Mouse (Mus musculus): ENCODE measurements around the gene Loxl3. TPM values are rescaled to one million over a fixed set of nuclear protein-coding genes. Genes with fewer than 3 reads are reported as not detected.

The Loxl3 gene
- polyA plus RNA-seq, 1 experiment from 2014 or later, result 6.6 TPM

GRCm38 (mm10) chr6:83020121-83020520 lies 13.9 kb upstream of the Loxl3 start:
- no peaks in the 10 kb centered on the region for H3K4me1 ChIP-seq (replicated peaks)
- H3K9ac ChIP-seq, result no peak overlapping the region
- H3K9me3 ChIP-seq, result no peaks in the 10 kb centered on the region
- WGBS, result 88% methylated on average over 6 of the region's 6 CpGs
- H3K27me3 ChIP-seq, result no peaks in the 10 kb centered on the region
- no peak overlapping the region for H3K27ac ChIP-seq (replicated peaks)
- ATAC-seq (ENCODE audit: low FRiP score, low read depth), result no peak
- H3K36me3 ChIP-seq, result no peaks in the 10 kb centered on the region
- H3K4me2 ChIP-seq, result no peak overlapping the region
- H3K4me3 ChIP-seq, result no peak overlapping the region

- Histone ChIP-seq H3K9ac (no peak overlapping the region), H3K9me3 (no peaks in the 10 kb centered on the region), H3K36me3 (no peaks in the 10 kb centered on the region), H3K4me2 (no peak overlapping the region), H3K4me1 (replicated peaks) (no peaks in the 10 kb centered on the region), H3K27me3 (no peaks in the 10 kb centered on the region), H3K27ac (replicated peaks) (no peak overlapping the region), H3K4me3 (no peak overlapping the region)
- WGBS, result 80% methylated on average over 4 of the region's 4 CpGs
- ATAC-seq (ENCODE audit: low FRiP score, low read depth), result no peak
These were observed 13.0 kb upstream of the Loxl3 start for GRCm38 (mm10) chr6:83020836-83021593.

- ATAC-seq (ENCODE audit: low FRiP score, low read depth), result no peak
- H3K36me3 ChIP-seq, result no peaks in the 10 kb centered on the region
- H3K4me2 ChIP-seq, result no peak overlapping the region
- 86% methylated on average over 9 of the region's 9 CpGs for WGBS
- H3K4me1 ChIP-seq (replicated peaks), result no peaks in the 10 kb centered on the region
- no peaks in the 10 kb centered on the region for H3K9me3 ChIP-seq
- H3K9ac ChIP-seq, result no peak overlapping the region
- no peak overlapping the region for H3K4me3 ChIP-seq
- no peaks in the 10 kb centered on the region for H3K27me3 ChIP-seq
- H3K27ac ChIP-seq (replicated peaks), result no peak overlapping the region
These were observed 11.0 kb upstream of the Loxl3 start for GRCm38 (mm10) chr6:83023008-83023407.

GRCm38 (mm10) chr6:83023786-83024185 lies 10.2 kb upstream of the Loxl3 start:
- H3K36me3 ChIP-seq, result no peaks in the 10 kb centered on the region
- ATAC-seq (ENCODE audit: low FRiP score, low read depth), result no peak
- no peaks in the 10 kb centered on the region for H3K9me3 ChIP-seq
- H3K4me3 ChIP-seq, result no peak overlapping the region
- no peaks in the 10 kb centered on the region for H3K4me1 ChIP-seq (replicated peaks)
- no peak overlapping the region for H3K27ac ChIP-seq (replicated peaks)
- WGBS, result 94% methylated on average over 2 of the region's 2 CpGs
- H3K9ac ChIP-seq, result no peak overlapping the region
- no peak overlapping the region for H3K4me2 ChIP-seq
- no peaks in the 10 kb centered on the region for H3K27me3 ChIP-seq

- no peak for ATAC-seq (ENCODE audit: low FRiP score, low read depth)
- Histone ChIP-seq H3K4me1 (replicated peaks) (no peaks in the 10 kb centered on the region), H3K4me3 (no peak overlapping the region), H3K4me2 (no peak overlapping the region), H3K36me3 (no peaks in the 10 kb centered on the region), H3K27me3 (no peaks in the 10 kb centered on the region), H3K9ac (no peak overlapping the region), H3K27ac (replicated peaks) (no peak overlapping the region), H3K9me3 (no peaks in the 10 kb centered on the region)
- WGBS, result 64% methylated on average over 4 of the region's 4 CpGs
These were observed 9.6 kb upstream of the Loxl3 start for GRCm38 (mm10) chr6:83024421-83024820.

- peaks cover 4% of the 10 kb centered on the region; the same call in 1 of the 2 replicates for H3K27me3 ChIP-seq
- H3K36me3 ChIP-seq, result no peaks in the 10 kb centered on the region
- H3K9me3 ChIP-seq, result no peaks in the 10 kb centered on the region
- H3K9ac ChIP-seq, result no peak overlapping the region
- no peak overlapping the region for H3K4me2 ChIP-seq
- H3K27ac ChIP-seq (replicated peaks), result no peak overlapping the region
- 90% methylated on average over 4 of the region's 4 CpGs for WGBS
- no peak for ATAC-seq (ENCODE audit: low FRiP score, low read depth)
- no peaks in the 10 kb centered on the region for H3K4me1 ChIP-seq (replicated peaks)
- H3K4me3 ChIP-seq, result no peak overlapping the region
These were observed 8.8 kb upstream of the Loxl3 start for GRCm38 (mm10) chr6:83025221-83025620.

- H3K27me3 ChIP-seq, result peaks cover 24% of the 10 kb centered on the region
- H3K9me3 ChIP-seq, result no peaks in the 10 kb centered on the region
- H3K4me3 ChIP-seq, result no peak overlapping the region
- no peak for ATAC-seq (ENCODE audit: low FRiP score, low read depth)
- no peak overlapping the region for H3K9ac ChIP-seq
- 67% methylated on average over 8 of the region's 8 CpGs for WGBS
- peaks cover 3% of the 10 kb centered on the region for H3K4me1 ChIP-seq (replicated peaks)
- H3K4me2 ChIP-seq, result no peak overlapping the region
- no peak overlapping the region for H3K27ac ChIP-seq (replicated peaks)
- no peaks in the 10 kb centered on the region for H3K36me3 ChIP-seq
These were observed 6.7 kb upstream of the Loxl3 start for GRCm38 (mm10) chr6:83027293-83027692.

- H3K27me3 ChIP-seq, result peaks cover 25% of the 10 kb centered on the region
- no peaks in the 10 kb centered on the region for H3K9me3 ChIP-seq
- WGBS, result 60% methylated on average over 8 of the region's 9 CpGs
- no peak overlapping the region for H3K4me2 ChIP-seq
- no peak for ATAC-seq (ENCODE audit: low FRiP score, low read depth)
- H3K4me3 ChIP-seq, result no peak overlapping the region
- no peaks in the 10 kb centered on the region for H3K36me3 ChIP-seq
- no peak overlapping the region for H3K9ac ChIP-seq
- peaks cover 7% of the 10 kb centered on the region for H3K4me1 ChIP-seq (replicated peaks)
- H3K27ac ChIP-seq (replicated peaks), result no peak overlapping the region
These were observed 6.3 kb upstream of the Loxl3 start for GRCm38 (mm10) chr6:83027706-83028105.

- Histone ChIP-seq H3K9ac (no peak overlapping the region), H3K9me3 (no peaks in the 10 kb centered on the region), H3K27ac (replicated peaks) (no peak overlapping the region), H3K4me3 (no peak overlapping the region), H3K36me3 (no peaks in the 10 kb centered on the region), H3K4me2 (no peak overlapping the region), H3K4me1 (replicated peaks) (peaks cover 21% of the 10 kb centered on the region), H3K27me3 (peaks cover 36% of the 10 kb centered on the region)
- ATAC-seq (ENCODE audit: low FRiP score, low read depth), result no peak
- WGBS, result 22% methylated on average over 10 of the region's 10 CpGs
These were observed 4.2 kb upstream of the Loxl3 start for GRCm38 (mm10) chr6:83029777-83030176.

- no peak overlapping the region for H3K4me2 ChIP-seq
- H3K4me3 ChIP-seq, result no peak overlapping the region
- WGBS, result 66% methylated on average over 7 of the region's 7 CpGs
- H3K36me3 ChIP-seq, result no peaks in the 10 kb centered on the region
- H3K27me3 ChIP-seq, result peaks cover 43% of the 10 kb centered on the region
- no peak overlapping the region for H3K9ac ChIP-seq
- no peak for ATAC-seq (ENCODE audit: low FRiP score, low read depth)
- H3K9me3 ChIP-seq, result no peaks in the 10 kb centered on the region
- H3K27ac ChIP-seq (replicated peaks), result no peak overlapping the region
- peaks cover 21% of the 10 kb centered on the region for H3K4me1 ChIP-seq (replicated peaks)
These were observed 2.9 kb upstream of the Loxl3 start for GRCm38 (mm10) chr6:83031111-83031510.

GRCm38 (mm10) chr6:83031921-83032590 lies 1.9 kb upstream of the Loxl3 start:
- no peak for ATAC-seq (ENCODE audit: low FRiP score, low read depth)
- peak overlapping the region; percentile 79 for H3K4me2 ChIP-seq
- H3K9me3 ChIP-seq, result no peaks in the 10 kb centered on the region
- no peak overlapping the region for H3K27ac ChIP-seq (replicated peaks)
- H3K27me3 ChIP-seq, result peaks cover 43% of the 10 kb centered on the region
- WGBS, result 17% methylated on average over 18 of the region's 18 CpGs
- peak overlapping the region; percentile 37; the same call in 1 of the 2 replicates for H3K9ac ChIP-seq
- H3K36me3 ChIP-seq, result no peaks in the 10 kb centered on the region
- H3K4me3 ChIP-seq, result peak overlapping the region; percentile 41
- H3K4me1 ChIP-seq (replicated peaks), result peaks cover 21% of the 10 kb centered on the region

- H3K27ac ChIP-seq (replicated peaks), result no peak overlapping the region
- peaks cover 43% of the 10 kb centered on the region for H3K27me3 ChIP-seq
- under 1% methylated on average over 31 of the region's 31 CpGs for WGBS
- peak overlapping the region; percentile 41 for H3K4me3 ChIP-seq
- H3K4me1 ChIP-seq (replicated peaks), result peaks cover 21% of the 10 kb centered on the region
- peak overlapping the region; percentile 79 for H3K4me2 ChIP-seq
- H3K9ac ChIP-seq, result peak overlapping the region; percentile 37
- no peaks in the 10 kb centered on the region for H3K9me3 ChIP-seq
- no peaks in the 10 kb centered on the region for H3K36me3 ChIP-seq
- ATAC-seq (ENCODE audit: low FRiP score, low read depth), result peak; percentile 28; the same call in 1 of the 2 replicates
These were observed 1.2 kb upstream of the Loxl3 start for GRCm38 (mm10) chr6:83032769-83033191.

Data from hindbrain, embryonic 15.5 days (tissue).